Mouse (Mus musculus): Measurements from ENCODE around the gene Sox3.

DNA sequence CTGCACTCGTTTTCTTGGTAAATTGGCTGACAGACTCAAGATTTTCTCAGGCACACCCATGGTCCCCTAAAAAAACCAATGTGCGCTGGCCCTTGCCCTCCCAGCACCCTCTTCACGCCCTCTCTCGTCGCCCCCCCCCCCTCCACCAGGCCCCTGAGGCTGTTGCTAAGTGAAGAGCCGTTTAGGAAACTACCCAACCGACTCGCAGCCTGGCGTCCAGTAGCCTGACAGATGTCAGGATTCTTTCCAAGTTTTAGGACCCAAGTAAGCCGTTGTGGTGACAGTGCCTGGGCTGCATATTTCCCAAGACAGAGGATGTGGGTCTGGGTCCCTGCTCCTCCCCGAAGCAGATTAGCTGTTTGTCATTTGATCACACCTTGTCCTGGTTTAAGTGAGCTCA is 2.2 kb upstream of the Sox3 start:
- TF ChIP-seq CTCF (IDR thresholded peaks at IDR 0.05; ENCODE audit: low read depth, low read length) (no peak), TAL1 (conservative IDR thresholded peaks at IDR 0.05; ENCODE audit: low read depth, low read length) (no peak), GATA1 (IDR thresholded peaks at IDR 0.05; ENCODE audit: borderline replicate concordance, low read length) (no peak), GATA2 (IDR thresholded peaks at IDR 0.05; ENCODE audit: borderline replicate concordance, low read depth, low read length) (no peak), POLR2AphosphoS5 (IDR thresholded peaks at IDR 0.05; ENCODE audit: insufficient replicate concordance, low read depth, low read length) (no peak)
